Mouse (Mus musculus): ENCODE measurements at regions not wholly inside any gene's neighbourhood (a gene's known extent, or its start where the extent isn't known, plus 50 kb on each side); places are given as distances from the start of the nearest gene placed in this dataset.

DNA sequence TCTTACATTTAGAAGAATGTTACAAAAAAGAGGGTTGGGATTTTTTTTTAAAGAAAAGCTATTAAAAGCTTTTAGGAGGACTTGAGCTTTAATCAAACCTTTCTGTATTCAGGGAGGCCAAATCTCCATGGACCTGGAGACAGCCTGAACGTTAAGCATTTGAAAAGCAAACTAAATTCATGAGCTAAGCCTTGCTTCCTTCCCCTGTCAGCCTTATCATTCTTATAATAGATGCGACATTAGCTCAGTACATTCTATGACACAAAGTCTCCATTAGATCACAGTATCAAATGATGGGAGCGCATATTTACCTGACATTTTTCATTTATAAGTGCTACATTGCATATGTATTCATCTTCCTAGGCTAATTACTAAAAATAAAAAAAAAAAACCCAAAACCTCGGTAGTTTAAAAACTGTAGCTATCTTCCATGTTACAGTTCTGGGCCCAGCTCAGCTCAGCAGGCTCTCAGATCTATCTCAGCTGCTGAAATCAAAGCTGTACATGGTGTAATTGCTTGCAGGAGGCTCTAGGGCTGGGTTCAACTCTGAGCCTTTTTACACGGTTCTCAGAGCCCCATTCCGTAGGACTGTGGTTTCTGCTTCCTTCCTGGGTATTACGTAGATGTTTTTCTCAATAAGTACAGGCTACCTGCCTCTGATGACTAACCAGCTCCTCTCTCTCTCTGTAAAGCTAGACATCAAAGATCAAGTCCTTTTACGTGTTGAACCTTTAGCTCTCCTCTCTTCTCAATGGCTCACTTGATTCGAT, 50.2 kb upstream of the Tmem26 start:
- TF ChIP-seq CTCF (IDR thresholded peaks at IDR 0.05; ENCODE audit: borderline replicate concordance, insufficient read depth, low read depth, low read length), result no peak
- TF ChIP-seq POLR2A (IDR thresholded peaks at IDR 0.05; ENCODE audit: borderline replicate concordance, insufficient read depth, low read length), result no peak

All from cerebellum, adult 2 months (tissue).